Mouse (Mus musculus) limb, embryonic 10.5 days (tissue): ENCODE results near the gene Bpifb9a. TPM values are rescaled to one million over a fixed set of nuclear protein-coding genes. Genes with fewer than 3 reads are reported as not detected.
"Not testable (repeated sequence)": the region's sequence is repeated elsewhere in the genome, so short reads cannot be mapped to it uniquely, and the experiment has no call there.

ENCODE experiments used
- DNase-seq: peaks from one replicate; pipeline ENCODE4 v3.0.0-alpha.2; 2017; ENCODE audit warnings: low spot score
- H3K27ac ChIP-seq: fragments of 300-500 bp; sonication (generic); 2 replicates; pipeline ENCODE4 v1.5.1; 2016; ENCODE audit warnings: mild to moderate bottlenecking
- H3K27me3 ChIP-seq: fragments of 300-500 bp; sonication (generic); 2 replicates; pipeline ENCODE4 v1.6.1; 2016; ENCODE audit warnings: low read depth, mild to moderate bottlenecking; ENCODE audit not compliant: poor library complexity, severe bottlenecking
- H3K36me3 ChIP-seq: fragments of 300-500 bp; sonication (generic); 2 replicates; pipeline ENCODE4 v1.6.1; 2016; ENCODE audit warnings: mild to moderate bottlenecking, moderate library complexity
- H3K4me1 ChIP-seq: fragments of 300-500 bp; sonication (generic); 2 replicates; pipeline ENCODE4 v1.6.1; 2016
- H3K4me3 ChIP-seq: fragments of 300-500 bp; sonication (generic); 2 replicates; pipeline ENCODE4 v1.5.1; 2016; ENCODE audit warnings: mild to moderate bottlenecking, moderate library complexity
- H3K9me3 ChIP-seq: fragments of 300-500 bp; sonication (generic); replicated peaks from 2 replicates; pipeline ENCODE4 v1.6.1; 2016; ENCODE audit warnings: mild to moderate bottlenecking
- WGBS: fragments of 180-500 bp; shearing (Covaris S2); methylation state at CpG from one replicate; pipeline ENCODE4 v1.1.7; 2016; 5-methylcytosine and 5-hydroxymethylcytosine counted together
- polyA plus RNA-seq: library from polyadenylated mRNA; unstranded; fragments of >200 nt; fragmentation: Nextera tagmentation; extraction: Ambion mirVana; gene quantifications from 2 replicates; pipeline ENCODE4 v1.2.1, GENCODE M21; 2016

Gene Bpifb9a
- polyA plus RNA-seq, 1 experiment from 2014 or later = not detected

GRCm38 (mm10) chr2:154243356-154244036 is 14.2 kb upstream of the Bpifb9a start:
- no peak for DNase-seq
- Histone ChIP-seq H3K4me3 (no peak overlapping the region), H3K36me3 (no peaks in the 10 kb centered on the region), H3K9me3 (no peaks in the 10 kb centered on the region), H3K27me3 (no peaks in the 10 kb centered on the region), H3K4me1 (no peaks in the 10 kb centered on the region), H3K27ac (no peak overlapping the region)
- 94% methylated on average over 10 of the region's 10 CpGs for WGBS

- no peak for DNase-seq
- WGBS = 92% methylated on average over 5 of the region's 5 CpGs
- H3K4me3 ChIP-seq = no peak overlapping the region
Observed at GRCm38 (mm10) chr2:154245322-154245721, 12.3 kb upstream of the Bpifb9a start.

DNA sequence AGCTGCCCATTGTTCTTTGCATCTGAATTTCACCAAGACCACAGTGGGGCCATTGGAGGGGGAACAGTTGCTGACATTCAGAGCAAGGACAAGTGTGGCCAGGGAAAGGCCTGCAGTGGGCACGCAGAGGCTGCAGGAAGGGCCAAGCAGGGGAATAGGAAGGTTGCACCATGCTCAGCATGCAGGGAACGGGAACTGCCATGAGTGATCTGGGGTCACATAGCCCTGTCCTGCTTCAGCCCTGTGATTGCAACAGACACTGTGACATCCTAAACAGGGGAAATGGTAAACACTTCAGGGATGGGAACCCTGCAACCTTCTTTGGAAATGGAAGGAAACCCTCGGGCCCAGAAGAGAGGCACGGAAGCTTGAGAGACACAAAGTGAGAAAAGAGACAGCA is 2.4 kb upstream of the Bpifb9a start:
- H3K27ac ChIP-seq, H3K4me3 ChIP-seq, H3K27me3 ChIP-seq, H3K9me3 ChIP-seq, H3K36me3 ChIP-seq, H3K4me1 ChIP-seq, DNase-seq: not testable (repeated sequence)
- 94% methylated on average over 2 of the region's 4 CpGs for WGBS

More at GRCm38 (mm10) chr2:154245322-154245721, 12.3 kb upstream of the Bpifb9a start:
- no peaks in the 10 kb centered on the region for H3K27me3 ChIP-seq
- H3K4me1 ChIP-seq = no peaks in the 10 kb centered on the region
- no peaks in the 10 kb centered on the region for H3K9me3 ChIP-seq
- no peaks in the 10 kb centered on the region for H3K36me3 ChIP-seq
- no peak overlapping the region for H3K27ac ChIP-seq

DNA sequence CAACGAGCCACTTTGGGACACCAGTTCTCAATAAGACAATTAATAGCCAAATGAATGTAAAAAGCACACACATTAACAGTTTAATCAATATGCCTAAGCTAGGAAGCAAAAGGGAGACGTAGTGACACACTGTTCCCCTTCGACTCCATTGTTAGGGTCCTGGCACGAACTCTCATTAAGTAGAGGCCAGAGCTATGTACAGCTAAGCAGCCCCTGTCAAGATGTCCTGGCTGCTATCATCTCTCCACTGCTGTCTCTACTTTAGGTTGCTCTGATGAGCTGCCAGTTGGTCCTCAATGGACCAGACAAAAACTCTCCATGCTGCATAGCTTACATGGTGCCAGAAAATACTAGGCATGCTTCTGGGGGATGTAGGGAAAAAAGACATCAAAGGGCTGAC is 1.9 kb upstream of the Bpifb9a start:
- no peak for DNase-seq
- no peaks in the 10 kb centered on the region for H3K9me3 ChIP-seq
- H3K4me1 ChIP-seq = no peaks in the 10 kb centered on the region
- H3K4me3 ChIP-seq = no peak overlapping the region
- H3K27ac ChIP-seq = no peak overlapping the region
- H3K36me3 ChIP-seq = no peaks in the 10 kb centered on the region
- 91% methylated on average over 4 of the region's 4 CpGs for WGBS
- no peaks in the 10 kb centered on the region for H3K27me3 ChIP-seq

- not testable (repeated sequence) for H3K36me3 ChIP-seq, H3K9me3 ChIP-seq, H3K4me1 ChIP-seq, H3K27me3 ChIP-seq, H3K4me3 ChIP-seq, H3K27ac ChIP-seq, DNase-seq
- 73% methylated on average over 3 of the region's 3 CpGs for WGBS
Observed at GRCm38 (mm10) chr2:154264397-154264796, 6.7 kb downstream of the Bpifb9a start.

DNA sequence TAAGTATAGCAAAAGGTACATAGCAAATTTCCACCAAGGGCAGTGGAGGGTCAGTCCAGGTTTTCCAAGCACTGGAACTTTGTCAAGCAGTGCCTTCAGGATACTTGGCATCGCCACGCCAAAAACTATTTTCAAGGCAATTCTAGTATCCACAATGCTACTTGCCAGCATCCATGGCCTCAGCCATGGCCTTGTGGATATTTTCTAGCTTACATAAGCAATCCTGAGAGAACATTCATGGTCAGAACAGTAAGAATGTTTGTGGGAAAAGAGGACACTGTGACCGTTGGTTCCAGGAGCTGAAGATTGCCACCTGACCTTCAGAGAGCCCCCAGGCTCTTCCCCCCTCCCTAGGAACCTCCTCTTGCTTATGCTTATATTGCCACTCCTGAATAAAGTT is 34.2 kb downstream of the Bpifb9a start:
- DNase-seq, H3K4me1 ChIP-seq, H3K9me3 ChIP-seq, H3K27ac ChIP-seq, H3K27me3 ChIP-seq, H3K4me3 ChIP-seq, H3K36me3 ChIP-seq: not testable (repeated sequence)
- 89% methylated on average over 3 of the region's 3 CpGs for WGBS

GRCm38 (mm10) chr2:154292833-154293232 is 35.2 kb downstream of the Bpifb9a start:
- Histone ChIP-seq H3K4me1 (no peaks in the 10 kb centered on the region), H3K4me3 (no peak overlapping the region), H3K27me3 (no peaks in the 10 kb centered on the region), H3K27ac (no peak overlapping the region), H3K9me3 (no peaks in the 10 kb centered on the region), H3K36me3 (no peaks in the 10 kb centered on the region)
- DNase-seq = no peak
- WGBS = 85% methylated on average over 1 of the region's 1 CpGs

DNA sequence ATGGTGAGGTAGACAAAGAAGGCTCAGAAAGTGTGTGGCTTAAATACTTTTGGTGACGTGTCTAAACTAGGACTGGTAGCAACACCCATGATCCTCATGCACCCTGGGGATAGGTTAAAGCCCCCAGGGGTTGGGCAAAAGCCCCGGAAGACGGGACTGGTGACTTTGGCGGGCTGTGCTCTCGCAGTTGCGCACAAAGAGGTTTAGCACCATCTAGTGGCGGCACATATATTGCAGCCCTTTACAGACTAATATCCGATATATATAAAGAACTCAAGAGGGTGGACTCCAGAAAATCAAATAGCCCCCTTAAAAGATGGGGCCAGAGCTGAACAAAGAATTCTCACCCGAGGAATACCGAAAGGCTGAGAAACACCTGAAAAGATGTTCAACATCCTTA is 37.1 kb downstream of the Bpifb9a start:
- not testable (repeated sequence) for H3K9me3 ChIP-seq, H3K27ac ChIP-seq, H3K27me3 ChIP-seq, H3K36me3 ChIP-seq, H3K4me1 ChIP-seq
- peak; percentile 65 for DNase-seq
- WGBS = 3% methylated on average over 10 of the region's 10 CpGs
- H3K4me3 ChIP-seq = peak overlapping the region; percentile 17; the same call in 1 of the 2 replicates

- no peaks in the 10 kb centered on the region for H3K4me1 ChIP-seq
- no peaks in the 10 kb centered on the region for H3K9me3 ChIP-seq
- no peak overlapping the region for H3K27ac ChIP-seq
- 0% methylated on average over 1 of the region's 1 CpGs for WGBS
- DNase-seq = peak; percentile 86
- H3K36me3 ChIP-seq = no peaks in the 10 kb centered on the region
- H3K27me3 ChIP-seq = no peaks in the 10 kb centered on the region
- H3K4me3 ChIP-seq = no peak overlapping the region
Observed at GRCm38 (mm10) chr2:154300496-154300895, 42.8 kb downstream of the Bpifb9a start.

DNA sequence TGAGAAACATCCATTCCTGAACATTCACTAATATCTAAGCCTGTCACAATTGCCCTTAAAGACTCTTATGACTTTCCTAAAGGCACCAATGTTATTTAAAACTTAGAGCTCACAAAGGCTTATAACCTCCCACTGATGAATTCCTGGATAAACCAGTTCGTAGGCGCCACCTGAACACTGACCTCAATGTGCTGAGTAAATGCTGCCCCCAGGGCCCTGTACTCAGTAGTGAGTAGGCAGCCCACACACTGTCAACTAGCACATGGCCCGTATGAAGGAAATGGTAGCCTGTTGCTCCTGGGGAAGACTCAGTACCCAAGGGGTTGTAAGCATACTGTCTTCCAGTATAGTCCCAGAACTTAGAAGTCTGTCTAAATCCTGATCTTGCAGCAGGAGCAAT is 44.1 kb downstream of the Bpifb9a start:
- H3K27ac ChIP-seq = no peak overlapping the region
- no peaks in the 10 kb centered on the region for H3K9me3 ChIP-seq
- no peaks in the 10 kb centered on the region for H3K27me3 ChIP-seq
- H3K4me1 ChIP-seq = no peaks in the 10 kb centered on the region
- no peaks in the 10 kb centered on the region for H3K36me3 ChIP-seq
- no peak for DNase-seq
- H3K4me3 ChIP-seq = no peak overlapping the region
- 82% methylated on average over 3 of the region's 3 CpGs for WGBS

- H3K4me1 ChIP-seq = not testable (repeated sequence)
- WGBS = 83% methylated on average over 1 of the region's 3 CpGs
Observed at GRCm38 (mm10) chr2:154304604-154305003, 47.0 kb downstream of the Bpifb9a start.

GRCm38 (mm10) chr2:154306927-154307326 is 49.3 kb downstream of the Bpifb9a start, which contains the start of gene Bpifb9b:
Gene Bpifb9b (plus strand): TSS chr2:154307227.
- not testable (repeated sequence) for DNase-seq, H3K27me3 ChIP-seq, H3K27ac ChIP-seq, H3K36me3 ChIP-seq, H3K4me3 ChIP-seq, H3K4me1 ChIP-seq, H3K9me3 ChIP-seq
- 88% methylated on average over 4 of the region's 4 CpGs for WGBS

More at GRCm38 (mm10) chr2:154304604-154305003, 47.0 kb downstream of the Bpifb9a start:
- not testable (repeated sequence) for H3K27ac ChIP-seq, H3K9me3 ChIP-seq, DNase-seq, H3K27me3 ChIP-seq, H3K4me3 ChIP-seq, H3K36me3 ChIP-seq

GRCm38 (mm10) chr2:154313771-154314170 is 56.1 kb downstream of the Bpifb9a start:
- H3K27ac ChIP-seq, H3K9me3 ChIP-seq, H3K27me3 ChIP-seq, H3K4me1 ChIP-seq, DNase-seq, H3K4me3 ChIP-seq, H3K36me3 ChIP-seq: not testable (repeated sequence)
- WGBS = 79% methylated on average over 5 of the region's 5 CpGs
